Mouse (Mus musculus) T-cell, adult 2 months (primary cell): ENCODE measurements around the gene Micall2.

Experiments used
- DNase-seq: peaks from one replicate; pipeline ENCODE4 v3.0.0; 2022; ENCODE audit warnings: low spot score

Micall2 gene

GRCm38 (mm10) chr5:139681832-139682630, 54.1 kb downstream of the Micall2 start:
- DNase-seq = no peak

GRCm38 (mm10) chr5:139675707-139675967, 60.5 kb downstream of the Micall2 start:
- DNase-seq = no peak

- no peak for DNase-seq
Measured at GRCm38 (mm10) chr5:139674940-139675706, 61.0 kb downstream of the Micall2 start.

- no peak for DNase-seq
Measured at GRCm38 (mm10) chr5:139669380-139669779, 66.8 kb downstream of the Micall2 start.

- DNase-seq = no peak
Measured at GRCm38 (mm10) chr5:139668494-139668893, 67.6 kb downstream of the Micall2 start.

- DNase-seq = no peak
Measured at GRCm38 (mm10) chr5:139666496-139666895, 69.6 kb downstream of the Micall2 start.

- DNase-seq = no peak
Measured at GRCm38 (mm10) chr5:139665375-139665774, 70.8 kb downstream of the Micall2 start.

GRCm38 (mm10) chr5:139661713-139662112, 74.4 kb downstream of the Micall2 start:
- no peak for DNase-seq

- DNase-seq = no peak
Measured at GRCm38 (mm10) chr5:139659307-139659706, 76.8 kb downstream of the Micall2 start.

GRCm38 (mm10) chr5:139658865-139659264, 77.3 kb downstream of the Micall2 start:
- DNase-seq = no peak

- DNase-seq = no peak
Measured at GRCm38 (mm10) chr5:139657959-139658602, 78.1 kb downstream of the Micall2 start.
